Mouse (Mus musculus): ENCODE results near the gene Kcnq2. TPM values are rescaled to one million over a fixed set of nuclear protein-coding genes. Genes with fewer than 3 reads are reported as not detected.
A peak's percentile ranks its signal among the peaks of the same experiment; 100 is the strongest.

Gene Kcnq2
- total and polyA plus RNA-seq, 2 experiments from 2014 or later = 0.04 TPM; not detected in 1

DNA sequence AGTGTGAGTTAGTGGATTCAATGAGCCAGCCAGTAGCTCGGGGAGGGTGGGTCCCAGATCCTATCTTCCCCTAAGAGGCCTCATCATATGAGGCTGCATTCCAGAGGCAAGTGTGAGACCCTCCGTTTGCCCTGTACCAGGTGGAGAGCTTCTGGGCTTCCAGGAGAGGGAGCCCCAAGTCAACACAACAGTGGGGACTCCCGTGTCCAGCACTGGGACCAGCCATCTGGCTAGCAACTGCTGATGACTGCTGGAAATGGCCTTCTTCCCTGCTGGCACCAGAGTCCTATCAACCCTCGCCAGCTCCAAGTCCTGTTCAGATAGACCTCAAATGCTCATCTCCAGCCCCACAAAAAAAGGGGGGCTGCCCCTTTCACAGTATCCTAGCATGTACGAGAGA lies 102.7 kb downstream of the Kcnq2 start:
- H3K9me3 ChIP-seq (replicated peaks; ENCODE audit: control insufficient read depth, low read length) = no peaks in the 10 kb centered on the region
- H3K4me3 ChIP-seq (ENCODE audit: low read depth, low read length) = no peak overlapping the region
- H3K9ac ChIP-seq (replicated peaks; ENCODE audit: low read depth, low read length) = no peak overlapping the region
- no peak overlapping the region for H3K4me2 ChIP-seq (ENCODE audit: low read depth, low read length)
- no peak for DNase-seq (ENCODE audit: low spot score)
- H3K27ac ChIP-seq (ENCODE audit: low read depth) = no peak overlapping the region
- H3K36me3 ChIP-seq (replicated peaks; ENCODE audit: control insufficient read depth, insufficient read depth, low read length) = no peaks in the 10 kb centered on the region
- 26% methylated on average over 5 of the region's 5 CpGs for WGBS
- H3K27me3 ChIP-seq (ENCODE audit: control insufficient read depth, insufficient read depth, low read length) = peaks cover 84% of the 10 kb centered on the region
- TF ChIP-seq EP300 (IDR thresholded peaks at IDR 0.05; ENCODE audit: low read depth) = no peak
- TF ChIP-seq CTCF (IDR thresholded peaks at IDR 0.05; ENCODE audit: low read depth) = peak; percentile 39
- 0 out of 2 replicates have a peak, but pooled peaks cover 10% of the 10 kb centered on the region for H3K4me1 ChIP-seq (ENCODE audit: control insufficient read depth, insufficient read depth)
- ATAC-seq (ENCODE audit: insufficient read depth, low read depth) = no peak

DNA sequence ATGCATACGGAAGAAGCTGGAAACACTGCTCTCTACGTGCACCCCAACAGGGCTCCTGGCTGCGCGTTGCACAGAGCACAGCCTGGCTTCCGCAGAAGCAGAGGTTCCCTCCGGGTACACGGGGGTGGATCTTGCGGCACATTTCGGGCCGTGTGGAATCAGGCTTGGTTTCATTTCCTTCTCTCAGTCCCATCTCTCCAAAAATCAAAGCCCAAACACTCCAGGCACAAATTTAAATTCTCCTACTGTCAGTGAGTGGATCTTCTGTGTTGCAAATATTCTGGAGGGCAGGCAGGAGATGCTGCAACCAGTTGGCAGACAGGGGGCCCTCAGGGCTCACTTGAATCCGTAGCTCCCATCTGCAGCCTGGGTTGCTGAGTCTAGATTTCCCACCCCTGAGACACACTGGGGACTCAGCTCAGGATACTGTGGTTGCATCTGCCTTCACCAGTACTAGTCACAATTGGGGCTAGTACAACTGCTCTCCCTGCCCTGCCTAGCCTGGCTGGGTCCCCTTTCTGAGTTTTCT lies 103.6 kb downstream of the Kcnq2 start:
- ATAC-seq (ENCODE audit: insufficient read depth, low read depth) (no peak), DNase-seq (ENCODE audit: low spot score) (no peak)
- Histone ChIP-seq H3K27ac (ENCODE audit: low read depth) (no peak overlapping the region), H3K4me1 (ENCODE audit: control insufficient read depth, insufficient read depth) (0 out of 2 replicates have a peak, but pooled peaks cover 10% of the 10 kb centered on the region), H3K36me3 (replicated peaks; ENCODE audit: control insufficient read depth, insufficient read depth, low read length) (no peaks in the 10 kb centered on the region), H3K9ac (replicated peaks; ENCODE audit: low read depth, low read length) (no peak overlapping the region), H3K9me3 (replicated peaks; ENCODE audit: control insufficient read depth, low read length) (no peaks in the 10 kb centered on the region), H3K4me3 (ENCODE audit: low read depth, low read length) (no peak overlapping the region), H3K27me3 (ENCODE audit: control insufficient read depth, insufficient read depth, low read length) (peaks cover 81% of the 10 kb centered on the region), H3K4me2 (ENCODE audit: low read depth, low read length) (no peak overlapping the region)
- TF ChIP-seq CTCF (IDR thresholded peaks at IDR 0.05; ENCODE audit: low read depth) = no peak
- no peak for TF ChIP-seq EP300 (IDR thresholded peaks at IDR 0.05; ENCODE audit: low read depth)
- WGBS = 76% methylated on average over 11 of the region's 11 CpGs

Other genes with a start within 250 kb of the Kcnq2 start
- gene Ythdf1, start 214.4 kb downstream of the Kcnq2 start, total RNA-seq (2014; rRNA removed; ENCODE audit: low replicate concordance) = 15.8 and 51.0 TPM in 2 replicates
- 27.1 and 27.7 TPM in 2 replicates for gene Ythdf1, start 214.4 kb downstream of the Kcnq2 start, polyA plus RNA-seq (2015; fragmentation: Nextera tagmentation; extraction: Ambion mirVana)
- 0.84 TPM in 1 of 2 replicates, not detected in the other for gene Birc7, start 206.3 kb downstream of the Kcnq2 start, total RNA-seq (2014; rRNA removed; ENCODE audit: low replicate concordance)
- gene Birc7, start 206.3 kb downstream of the Kcnq2 start, polyA plus RNA-seq (2015; fragmentation: Nextera tagmentation; extraction: Ambion mirVana) = 0.07 and 0.10 TPM in 2 replicates
- 8.6 and 9.8 TPM in 2 replicates for gene Nkain4, start 180.6 kb downstream of the Kcnq2 start, total RNA-seq (2014; rRNA removed; ENCODE audit: low replicate concordance)
- gene Nkain4, start 180.6 kb downstream of the Kcnq2 start, polyA plus RNA-seq (2015; fragmentation: Nextera tagmentation; extraction: Ambion mirVana) = 27.6 and 29.6 TPM in 2 replicates
- gene Arfgap1, start 168.1 kb downstream of the Kcnq2 start, total RNA-seq (2014; rRNA removed; ENCODE audit: low replicate concordance) = 40.9 and 58.7 TPM in 2 replicates
- gene Arfgap1, start 168.1 kb downstream of the Kcnq2 start, polyA plus RNA-seq (2015; fragmentation: Nextera tagmentation; extraction: Ambion mirVana) = 51.0 and 51.4 TPM in 2 replicates
- gene Col20a1, start 148.8 kb downstream of the Kcnq2 start, total RNA-seq (2014; rRNA removed; ENCODE audit: low replicate concordance) = 0.15 and 2.0 TPM in 2 replicates
- gene Col20a1, start 148.8 kb downstream of the Kcnq2 start, polyA plus RNA-seq (2015; fragmentation: Nextera tagmentation; extraction: Ambion mirVana) = 0.05 TPM in 2 replicates
- 0.81 TPM in 1 of 2 replicates, not detected in the other for gene Chrna4, start 91.8 kb downstream of the Kcnq2 start, total RNA-seq (2014; rRNA removed; ENCODE audit: low replicate concordance)
- 0.05 and 0.12 TPM in 2 replicates for gene Chrna4, start 91.8 kb downstream of the Kcnq2 start, polyA plus RNA-seq (2015; fragmentation: Nextera tagmentation; extraction: Ambion mirVana)
- 263 and 291 TPM in 2 replicates for gene Eef1a2, start 21.7 kb upstream of the Kcnq2 start, total RNA-seq (2014; rRNA removed; ENCODE audit: low replicate concordance)
- gene Eef1a2, start 21.7 kb upstream of the Kcnq2 start, polyA plus RNA-seq (2015; fragmentation: Nextera tagmentation; extraction: Ambion mirVana) = 19.9 and 21.6 TPM in 2 replicates
- 154 and 155 TPM in 2 replicates for gene Ppdpf, start 51.9 kb upstream of the Kcnq2 start, total RNA-seq (2014; rRNA removed; ENCODE audit: low replicate concordance)
- 145 and 157 TPM in 2 replicates for gene Ppdpf, start 51.9 kb upstream of the Kcnq2 start, polyA plus RNA-seq (2015; fragmentation: Nextera tagmentation; extraction: Ambion mirVana)
- gene Ptk6, start 67.5 kb upstream of the Kcnq2 start, total RNA-seq (2014; rRNA removed; ENCODE audit: low replicate concordance) = not detected in 2 replicates
- gene Ptk6, start 67.5 kb upstream of the Kcnq2 start, polyA plus RNA-seq (2015; fragmentation: Nextera tagmentation; extraction: Ambion mirVana) = not detected in 2 replicates
- gene Srms, start 77.9 kb upstream of the Kcnq2 start, total RNA-seq (2014; rRNA removed; ENCODE audit: low replicate concordance) = 0.04 TPM in 1 of 2 replicates, not detected in the other
- 0.08 and 0.10 TPM in 2 replicates for gene Srms, start 77.9 kb upstream of the Kcnq2 start, polyA plus RNA-seq (2015; fragmentation: Nextera tagmentation; extraction: Ambion mirVana)
- gene Fndc11, start 84.7 kb upstream of the Kcnq2 start, total RNA-seq (2014; rRNA removed; ENCODE audit: low replicate concordance) = not detected in 2 replicates
- gene Fndc11, start 84.7 kb upstream of the Kcnq2 start, polyA plus RNA-seq (2015; fragmentation: Nextera tagmentation; extraction: Ambion mirVana) = not detected in 2 replicates
- 19.4 and 23.5 TPM in 2 replicates for gene Helz2, start 106.7 kb upstream of the Kcnq2 start, total RNA-seq (2014; rRNA removed; ENCODE audit: low replicate concordance)
- gene Helz2, start 106.7 kb upstream of the Kcnq2 start, polyA plus RNA-seq (2015; fragmentation: Nextera tagmentation; extraction: Ambion mirVana) = 0.74 and 0.90 TPM in 2 replicates
- gene Gmeb2, start 152.7 kb upstream of the Kcnq2 start, total RNA-seq (2014; rRNA removed; ENCODE audit: low replicate concordance) = 13.4 and 13.5 TPM in 2 replicates
- 4.5 and 4.6 TPM in 2 replicates for gene Gmeb2, start 152.7 kb upstream of the Kcnq2 start, polyA plus RNA-seq (2015; fragmentation: Nextera tagmentation; extraction: Ambion mirVana)
- gene Stmn3, start 179.2 kb upstream of the Kcnq2 start, total RNA-seq (2014; rRNA removed; ENCODE audit: low replicate concordance) = 0.31 and 2.0 TPM in 2 replicates
- gene Stmn3, start 179.2 kb upstream of the Kcnq2 start, polyA plus RNA-seq (2015; fragmentation: Nextera tagmentation; extraction: Ambion mirVana) = 0.16 and 0.78 TPM in 2 replicates
- gene Rtel1, start 184.4 kb upstream of the Kcnq2 start, total RNA-seq (2014; rRNA removed; ENCODE audit: low replicate concordance) = 27.4 and 53.1 TPM in 2 replicates
- gene Rtel1, start 184.4 kb upstream of the Kcnq2 start, polyA plus RNA-seq (2015; fragmentation: Nextera tagmentation; extraction: Ambion mirVana) = 7.6 and 10.0 TPM in 2 replicates
- gene Zgpat, start 229.6 kb upstream of the Kcnq2 start, total RNA-seq (2014; rRNA removed; ENCODE audit: low replicate concordance) = 26.0 and 38.4 TPM in 2 replicates
- 18.7 and 19.2 TPM in 2 replicates for gene Zgpat, start 229.6 kb upstream of the Kcnq2 start, polyA plus RNA-seq (2015; fragmentation: Nextera tagmentation; extraction: Ambion mirVana)
- 11.4 and 17.9 TPM in 2 replicates for gene Arfrp1, start 230.1 kb upstream of the Kcnq2 start, total RNA-seq (2014; rRNA removed; ENCODE audit: low replicate concordance)
- gene Arfrp1, start 230.1 kb upstream of the Kcnq2 start, polyA plus RNA-seq (2015; fragmentation: Nextera tagmentation; extraction: Ambion mirVana) = 54.8 and 59.4 TPM in 2 replicates
- gene Lime1, start 244.8 kb upstream of the Kcnq2 start, total RNA-seq (2014; rRNA removed; ENCODE audit: low replicate concordance) = 11.1 and 21.1 TPM in 2 replicates
- 5.9 and 7.6 TPM in 2 replicates for gene Lime1, start 244.8 kb upstream of the Kcnq2 start, polyA plus RNA-seq (2015; fragmentation: Nextera tagmentation; extraction: Ambion mirVana)

Data from heart, postnatal 0 days (tissue).